Mouse (Mus musculus): Measurements from ENCODE around the gene Azin2. TPM values are rescaled to one million over a fixed set of nuclear protein-coding genes. Genes with fewer than 3 reads are reported as not detected.
A peak's percentile ranks its signal among the peaks of the same experiment; 100 is the strongest.

Azin2 gene
- polyA plus RNA-seq, 1 experiment from 2014 or later, result 20.0 TPM

- Histone ChIP-seq H3K4me3 (ENCODE audit: low read depth, low read length) (no peak overlapping the region), H3K27ac (replicated peaks; ENCODE audit: low read depth, low read length) (no peak overlapping the region), H3K9me3 (ENCODE audit: control insufficient read depth, low read length) (no peaks in the 10 kb centered on the region), H3K27me3 (replicated peaks; ENCODE audit: control insufficient read depth, insufficient read depth, low read length) (no peaks in the 10 kb centered on the region), H3K4me2 (ENCODE audit: low read depth, low read length) (no peak overlapping the region), H3K36me3 (ENCODE audit: control insufficient read depth, insufficient read depth, low read length) (no peaks in the 10 kb centered on the region; the same call in 1 of the 2 replicates), H3K9ac (ENCODE audit: low read depth, low read length) (no peak overlapping the region), H3K4me1 (ENCODE audit: control insufficient read depth, insufficient read depth, low read length) (no peaks in the 10 kb centered on the region)
- WGBS, result 74% methylated on average over 9 of the region's 9 CpGs
- ATAC-seq (ENCODE audit: low read depth), result no peak
- DNase-seq (ENCODE audit: low spot score), result no peak
Measured at GRCm38 (mm10) chr4:128946736-128947135, 15.5 kb downstream of the Azin2 start.

GRCm38 (mm10) chr4:128942346-128942745, 19.9 kb downstream of the Azin2 start:
- Histone ChIP-seq H3K9me3 (ENCODE audit: control insufficient read depth, low read length) (no peaks in the 10 kb centered on the region), H3K36me3 (ENCODE audit: control insufficient read depth, insufficient read depth, low read length) (no peaks in the 10 kb centered on the region; the same call in 1 of the 2 replicates), H3K9ac (ENCODE audit: low read depth, low read length) (no peak overlapping the region), H3K4me1 (ENCODE audit: control insufficient read depth, insufficient read depth, low read length) (no peaks in the 10 kb centered on the region), H3K4me2 (ENCODE audit: low read depth, low read length) (no peak overlapping the region), H3K4me3 (ENCODE audit: low read depth, low read length) (no peak overlapping the region), H3K27me3 (replicated peaks; ENCODE audit: control insufficient read depth, insufficient read depth, low read length) (no peaks in the 10 kb centered on the region), H3K27ac (replicated peaks; ENCODE audit: low read depth, low read length) (no peak overlapping the region)
- ATAC-seq (ENCODE audit: low read depth) (no peak), DNase-seq (ENCODE audit: low spot score) (no peak)
- 63% methylated on average over 3 of the region's 3 CpGs for WGBS

GRCm38 (mm10) chr4:128935595-128935994, 26.6 kb downstream of the Azin2 start:
- no peak overlapping the region for H3K27ac ChIP-seq (replicated peaks; ENCODE audit: low read depth, low read length)
- no peak for ATAC-seq (ENCODE audit: low read depth)
- no peak overlapping the region; the same call in 1 of the 2 replicates for H3K9ac ChIP-seq (ENCODE audit: low read depth, low read length)
- no peaks in the 10 kb centered on the region for H3K36me3 ChIP-seq (ENCODE audit: control insufficient read depth, insufficient read depth, low read length)
- H3K27me3 ChIP-seq (replicated peaks; ENCODE audit: control insufficient read depth, insufficient read depth, low read length), result no peaks in the 10 kb centered on the region
- WGBS, result 58% methylated on average over 5 of the region's 5 CpGs
- no peak overlapping the region for H3K4me2 ChIP-seq (ENCODE audit: low read depth, low read length)
- no peaks in the 10 kb centered on the region for H3K9me3 ChIP-seq (ENCODE audit: control insufficient read depth, low read length)
- DNase-seq (ENCODE audit: low spot score), result no peak
- H3K4me1 ChIP-seq (ENCODE audit: control insufficient read depth, insufficient read depth, low read length), result no peaks in the 10 kb centered on the region
- H3K4me3 ChIP-seq (ENCODE audit: low read depth, low read length), result no peak overlapping the region

- ATAC-seq (ENCODE audit: low read depth) (no peak), DNase-seq (ENCODE audit: low spot score) (no peak)
- Histone ChIP-seq H3K4me2 (ENCODE audit: low read depth, low read length) (no peak overlapping the region), H3K27me3 (replicated peaks; ENCODE audit: control insufficient read depth, insufficient read depth, low read length) (no peaks in the 10 kb centered on the region), H3K4me1 (ENCODE audit: control insufficient read depth, insufficient read depth, low read length) (no peaks in the 10 kb centered on the region), H3K9me3 (ENCODE audit: control insufficient read depth, low read length) (no peaks in the 10 kb centered on the region), H3K36me3 (ENCODE audit: control insufficient read depth, insufficient read depth, low read length) (no peaks in the 10 kb centered on the region), H3K4me3 (ENCODE audit: low read depth, low read length) (no peak overlapping the region), H3K9ac (ENCODE audit: low read depth, low read length) (no peak overlapping the region), H3K27ac (replicated peaks; ENCODE audit: low read depth, low read length) (no peak overlapping the region)
- 69% methylated on average over 7 of the region's 7 CpGs for WGBS
Measured at GRCm38 (mm10) chr4:128932783-128933182, 29.5 kb downstream of the Azin2 start.

GRCm38 (mm10) chr4:128924841-128925606, 37.2 kb downstream of the Azin2 start:
- DNase-seq (ENCODE audit: low spot score) (peak; percentile 96), ATAC-seq (ENCODE audit: low read depth) (peak; percentile 80)
- WGBS, result 13% methylated on average over 36 of the region's 36 CpGs
- Histone ChIP-seq H3K4me1 (ENCODE audit: control insufficient read depth, insufficient read depth, low read length) (0 out of 2 replicates have a peak, but pooled peaks cover 3% of the 10 kb centered on the region), H3K9me3 (ENCODE audit: control insufficient read depth, low read length) (no peaks in the 10 kb centered on the region), H3K27me3 (replicated peaks; ENCODE audit: control insufficient read depth, insufficient read depth, low read length) (no peaks in the 10 kb centered on the region), H3K4me2 (ENCODE audit: low read depth, low read length) (peak overlapping the region; percentile 76), H3K27ac (replicated peaks; ENCODE audit: low read depth, low read length) (no peak overlapping the region), H3K36me3 (ENCODE audit: control insufficient read depth, insufficient read depth, low read length) (no peaks in the 10 kb centered on the region), H3K4me3 (ENCODE audit: low read depth, low read length) (peak overlapping the region; percentile 37), H3K9ac (ENCODE audit: low read depth, low read length) (peak overlapping the region; percentile 62)

- Histone ChIP-seq H3K9me3 (ENCODE audit: control insufficient read depth, low read length) (no peaks in the 10 kb centered on the region), H3K9ac (ENCODE audit: low read depth, low read length) (no peak overlapping the region), H3K4me2 (ENCODE audit: low read depth, low read length) (no peak overlapping the region), H3K36me3 (ENCODE audit: control insufficient read depth, insufficient read depth, low read length) (no peaks in the 10 kb centered on the region), H3K4me3 (ENCODE audit: low read depth, low read length) (no peak overlapping the region), H3K27me3 (replicated peaks; ENCODE audit: control insufficient read depth, insufficient read depth, low read length) (no peaks in the 10 kb centered on the region), H3K27ac (replicated peaks; ENCODE audit: low read depth, low read length) (no peak overlapping the region), H3K4me1 (ENCODE audit: control insufficient read depth, insufficient read depth, low read length) (0 out of 2 replicates have a peak, but pooled peaks cover 3% of the 10 kb centered on the region)
- no peak for ATAC-seq (ENCODE audit: low read depth)
- WGBS, result 80% methylated on average over 3 of the region's 3 CpGs
- no peak for DNase-seq (ENCODE audit: low spot score)
Measured at GRCm38 (mm10) chr4:128923603-128924002, 38.6 kb downstream of the Azin2 start.

GRCm38 (mm10) chr4:128919106-128919505, 43.1 kb downstream of the Azin2 start:
- peaks cover 5% of the 10 kb centered on the region; the same call in 1 of the 2 replicates for H3K4me1 ChIP-seq (ENCODE audit: control insufficient read depth, insufficient read depth, low read length)
- no peaks in the 10 kb centered on the region for H3K9me3 ChIP-seq (ENCODE audit: control insufficient read depth, low read length)
- whole genome bisulfite sequencing, result 28% methylated on average over 10 of the region's 10 CpGs
- ATAC-seq (ENCODE audit: low read depth) (no peak), DNase-seq (ENCODE audit: low spot score) (no peak)
- H3K36me3 ChIP-seq (ENCODE audit: control insufficient read depth, insufficient read depth, low read length), result no peaks in the 10 kb centered on the region
- no peaks in the 10 kb centered on the region for H3K27me3 ChIP-seq (replicated peaks; ENCODE audit: control insufficient read depth, insufficient read depth, low read length)
- no peak overlapping the region for H3K27ac ChIP-seq (replicated peaks; ENCODE audit: low read depth, low read length)
- no peak overlapping the region for H3K9ac ChIP-seq (ENCODE audit: low read depth, low read length)
- H3K4me2 ChIP-seq (ENCODE audit: low read depth, low read length), result no peak overlapping the region
- H3K4me3 ChIP-seq (ENCODE audit: low read depth, low read length), result no peak overlapping the region

- Histone ChIP-seq H3K4me2 (ENCODE audit: low read depth, low read length) (no peak overlapping the region), H3K27me3 (replicated peaks; ENCODE audit: control insufficient read depth, insufficient read depth, low read length) (no peaks in the 10 kb centered on the region), H3K9ac (ENCODE audit: low read depth, low read length) (no peak overlapping the region), H3K4me1 (ENCODE audit: control insufficient read depth, insufficient read depth, low read length) (peaks cover 5% of the 10 kb centered on the region; the same call in 1 of the 2 replicates), H3K4me3 (ENCODE audit: low read depth, low read length) (no peak overlapping the region), H3K27ac (replicated peaks; ENCODE audit: low read depth, low read length) (no peak overlapping the region), H3K36me3 (ENCODE audit: control insufficient read depth, insufficient read depth, low read length) (no peaks in the 10 kb centered on the region), H3K9me3 (ENCODE audit: control insufficient read depth, low read length) (no peaks in the 10 kb centered on the region)
- WGBS, result 49% methylated on average over 3 of the region's 3 CpGs
- peak; percentile 63 for DNase-seq (ENCODE audit: low spot score)
- ATAC-seq (ENCODE audit: low read depth), result peak; percentile 33; the same call in 1 of the 2 replicates
Measured at GRCm38 (mm10) chr4:128918187-128918586, 44.1 kb downstream of the Azin2 start.

GRCm38 (mm10) chr4:128917756-128918155, 44.5 kb downstream of the Azin2 start:
- H3K9me3 ChIP-seq (ENCODE audit: control insufficient read depth, low read length), result no peaks in the 10 kb centered on the region
- H3K9ac ChIP-seq (ENCODE audit: low read depth, low read length), result no peak overlapping the region
- H3K4me2 ChIP-seq (ENCODE audit: low read depth, low read length), result no peak overlapping the region
- ATAC-seq (ENCODE audit: low read depth) (0 out of 2 replicates have a peak, but pooled peaks have one; percentile 18), DNase-seq (ENCODE audit: low spot score) (no peak)
- peaks cover 5% of the 10 kb centered on the region; the same call in 1 of the 2 replicates for H3K4me1 ChIP-seq (ENCODE audit: control insufficient read depth, insufficient read depth, low read length)
- H3K27me3 ChIP-seq (replicated peaks; ENCODE audit: control insufficient read depth, insufficient read depth, low read length), result no peaks in the 10 kb centered on the region
- H3K27ac ChIP-seq (replicated peaks; ENCODE audit: low read depth, low read length), result no peak overlapping the region
- no peaks in the 10 kb centered on the region for H3K36me3 ChIP-seq (ENCODE audit: control insufficient read depth, insufficient read depth, low read length)
- H3K4me3 ChIP-seq (ENCODE audit: low read depth, low read length), result no peak overlapping the region
- 74% methylated on average over 6 of the region's 6 CpGs for WGBS
